Mouse (Mus musculus) bone marrow, adult 2 months (tissue): ENCODE data around the gene Isyna1.

Source experiments
- CTCF ChIP-seq: fragments of 200-500 bp; IDR thresholded peaks from 2 replicates; pipeline ENCODE4 v1.5.1; 2011; ENCODE audit warnings: low read length, control low read depth; ENCODE audit not compliant: control insufficient read depth, insufficient read depth
- POLR2A ChIP-seq: fragments of 200-500 bp; IDR thresholded peaks from 2 replicates; pipeline ENCODE4 v1.6.1; 2011; ENCODE audit warnings: low read depth, mild to moderate bottlenecking, control low read depth, low read length, borderline replicate concordance; ENCODE audit not compliant: control insufficient read depth

GRCm38 (mm10) chr8:70605871-70606779, 12.0 kb downstream of the Isyna1 start:
- TF ChIP-seq CTCF (no peak), POLR2A (no peak)
